Mouse (Mus musculus) thymus, adult 2 months (tissue): ENCODE data around the gene Ntrk2.

Experiments used
- CTCF ChIP-seq: fragments of 200-500 bp; IDR thresholded peaks from 2 replicates; pipeline ENCODE4 v1.5.1; 2012; ENCODE audit warnings: mild to moderate bottlenecking, control low read depth, low read length, moderate library complexity, borderline replicate concordance; ENCODE audit not compliant: control insufficient read depth, poor library complexity, insufficient read depth; ENCODE audit errors: extremely low read depth
- POLR2A ChIP-seq: fragments of 200-500 bp; IDR thresholded peaks from 2 replicates; pipeline ENCODE4 v1.6.1; 2012; ENCODE audit warnings: mild to moderate bottlenecking, low read length, control low read depth, moderate library complexity; ENCODE audit not compliant: control insufficient read depth, poor library complexity, insufficient read depth; ENCODE audit errors: extremely low read depth

- TF ChIP-seq CTCF (no peak), POLR2A (no peak)
Observed at GRCm38 (mm10) chr13:58940208-58940607, 133.8 kb downstream of the Ntrk2 start.
